Mouse (Mus musculus) NIH3T3 (cell line): ENCODE data around the gene Prkcb.

ENCODE experiments used
- DNase-seq: peaks from one replicate; pipeline ENCODE4 v3.0.0-alpha.2; 2012; ENCODE audit warnings: low read depth

The Prkcb gene

GRCm38 (mm10) chr7:122371947-122372346, 83.4 kb downstream of the Prkcb start:
- no peak for DNase-seq

GRCm38 (mm10) chr7:122372349-122372748, 83.8 kb downstream of the Prkcb start:
- DNase-seq: no peak

GRCm38 (mm10) chr7:122376845-122377244, 88.3 kb downstream of the Prkcb start:
- DNase-seq: no peak

GRCm38 (mm10) chr7:122377967-122378366, 89.4 kb downstream of the Prkcb start:
- DNase-seq: no peak

- no peak for DNase-seq
These were observed 89.9 kb downstream of the Prkcb start for GRCm38 (mm10) chr7:122378473-122378872.

- no peak for DNase-seq
These were observed 90.7 kb downstream of the Prkcb start for GRCm38 (mm10) chr7:122379292-122379691.

- no peak for DNase-seq
These were observed 92.0 kb downstream of the Prkcb start for GRCm38 (mm10) chr7:122380336-122381130.

- no peak for DNase-seq
These were observed 93.0 kb downstream of the Prkcb start for GRCm38 (mm10) chr7:122381560-122381959.

- no peak for DNase-seq
These were observed 94.7 kb downstream of the Prkcb start for GRCm38 (mm10) chr7:122383260-122383659.

GRCm38 (mm10) chr7:122384891-122385290, 96.3 kb downstream of the Prkcb start:
- no peak for DNase-seq

- DNase-seq: no peak
These were observed 98.0 kb downstream of the Prkcb start for GRCm38 (mm10) chr7:122386567-122386966.

- DNase-seq: no peak
These were observed 99.3 kb downstream of the Prkcb start for GRCm38 (mm10) chr7:122387896-122388295.

- DNase-seq: no peak
These were observed 100.3 kb downstream of the Prkcb start for GRCm38 (mm10) chr7:122388858-122389257.

GRCm38 (mm10) chr7:122389633-122390032, 101.1 kb downstream of the Prkcb start:
- DNase-seq: no peak

GRCm38 (mm10) chr7:122390200-122390599, 101.6 kb downstream of the Prkcb start:
- no peak for DNase-seq

- DNase-seq: no peak
These were observed 102.1 kb downstream of the Prkcb start for GRCm38 (mm10) chr7:122390683-122391082.

- DNase-seq: no peak
These were observed 102.8 kb downstream of the Prkcb start for GRCm38 (mm10) chr7:122391382-122391781.

GRCm38 (mm10) chr7:122393964-122394363, 105.4 kb downstream of the Prkcb start:
- no peak for DNase-seq

GRCm38 (mm10) chr7:122395159-122395975, 106.8 kb downstream of the Prkcb start:
- no peak for DNase-seq

GRCm38 (mm10) chr7:122395976-122396315, 107.4 kb downstream of the Prkcb start:
- no peak for DNase-seq

- DNase-seq: no peak
These were observed 109.1 kb downstream of the Prkcb start for GRCm38 (mm10) chr7:122397699-122398098.

- DNase-seq: no peak
These were observed 113.5 kb downstream of the Prkcb start for GRCm38 (mm10) chr7:122402041-122402440.

GRCm38 (mm10) chr7:122403343-122403742, 114.8 kb downstream of the Prkcb start:
- DNase-seq: no peak
